Mouse (Mus musculus) CH12F3 (cell line): ENCODE data around the gene Tmc2.

Experiments
- in situ Hi-C: fragments of 300-500 bp; cut with MboI; formaldehyde crosslinking; loops from 2 replicates; pipeline ENCODE4 v1.14.3; 2020; ENCODE audit warnings: low sequenced_read_pairs

Tmc2 gene

DNA sequence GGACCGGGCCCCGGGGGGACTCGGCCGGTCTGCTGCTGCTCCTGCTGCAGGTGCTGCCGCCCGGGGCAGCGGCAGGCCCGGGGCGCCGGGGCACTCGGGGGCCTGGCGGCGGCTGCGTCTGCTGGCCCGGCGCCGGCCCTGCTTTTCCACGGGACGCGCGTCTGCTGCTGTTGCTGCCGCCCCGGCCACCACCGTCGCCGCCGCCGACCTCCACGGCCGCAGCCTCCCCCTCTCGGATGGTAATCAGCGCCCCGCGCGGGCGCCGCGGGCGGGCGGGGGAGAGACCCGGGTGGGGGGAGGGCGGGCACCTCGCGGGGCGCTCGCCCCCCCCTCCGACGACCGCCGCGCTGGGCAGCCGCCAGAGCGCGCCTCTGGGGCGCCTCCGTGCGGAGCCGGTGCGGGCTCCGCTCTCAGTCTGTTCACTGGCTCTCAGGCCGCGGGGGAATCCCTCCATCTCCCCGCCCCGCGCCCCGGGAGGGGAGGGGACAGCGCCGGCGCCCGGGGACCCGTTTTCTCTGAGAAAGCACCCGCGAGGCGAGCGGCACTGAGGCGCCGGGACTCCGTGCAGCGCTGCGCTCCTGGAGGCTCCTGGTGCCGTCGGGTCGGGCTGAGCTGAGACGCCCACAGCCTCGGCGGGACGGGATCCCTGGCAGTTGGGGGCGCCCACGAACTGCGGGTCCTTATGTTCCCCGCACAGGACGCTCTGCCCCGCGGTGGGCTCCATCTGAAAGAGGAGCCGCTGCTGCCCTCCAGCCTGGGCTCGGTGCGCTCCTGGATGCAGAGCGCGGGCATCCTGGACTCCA is 100.5 kb downstream of the Tmc2 start:
- in situ Hi-C loops = no loop called here

DNA sequence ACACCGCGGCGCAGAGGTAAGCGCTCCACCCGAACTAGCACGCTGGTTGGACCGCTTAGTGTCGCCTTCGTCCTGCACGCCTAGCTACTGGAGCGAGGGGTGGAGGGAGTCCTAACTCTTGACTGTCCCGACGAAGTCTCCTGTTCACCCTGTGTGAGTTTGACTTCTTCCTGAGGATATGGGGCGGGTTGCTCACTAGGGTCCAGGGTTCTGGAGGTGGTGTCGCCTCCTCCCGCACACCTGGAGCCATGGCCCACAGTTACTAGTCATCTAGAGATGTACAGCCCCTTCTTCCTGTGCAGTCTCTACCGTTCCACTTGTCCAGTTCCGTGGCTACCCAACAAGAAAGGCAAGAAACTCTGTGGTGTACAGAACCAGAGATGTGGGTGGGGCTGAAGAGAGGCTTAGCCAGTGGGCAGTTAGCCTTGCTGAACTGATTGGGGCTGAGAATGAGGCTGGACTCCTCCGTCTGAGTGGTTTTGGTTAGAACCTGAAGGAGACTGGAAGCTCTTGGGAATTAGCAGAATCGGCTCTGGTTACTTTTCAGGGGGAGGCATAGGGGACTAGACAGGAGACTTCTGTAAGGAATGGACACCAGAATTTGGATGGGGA is 101.2 kb downstream of the Tmc2 start:
- in situ Hi-C loops = no loop called here

DNA sequence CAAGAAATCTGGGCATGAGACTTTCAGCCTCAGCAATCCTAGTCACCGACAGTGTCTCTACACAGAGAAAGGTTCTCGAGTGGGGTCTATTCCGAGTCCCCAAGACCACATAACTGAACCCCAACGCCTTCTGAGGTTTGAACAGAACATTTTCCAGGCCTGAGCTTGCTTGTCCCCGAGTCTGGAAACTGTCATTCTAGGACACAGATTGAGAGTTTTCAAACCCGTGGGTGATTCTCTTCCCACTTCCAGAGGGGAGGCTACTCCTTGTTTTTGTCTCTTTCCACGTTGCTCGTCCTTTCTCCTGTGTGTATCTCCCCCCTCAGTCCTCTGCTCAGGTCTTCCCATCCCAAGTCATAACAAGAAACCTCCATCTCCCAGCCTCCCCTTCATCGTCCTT is 102.6 kb downstream of the Tmc2 start:
- in situ Hi-C loops = no loop called here

DNA sequence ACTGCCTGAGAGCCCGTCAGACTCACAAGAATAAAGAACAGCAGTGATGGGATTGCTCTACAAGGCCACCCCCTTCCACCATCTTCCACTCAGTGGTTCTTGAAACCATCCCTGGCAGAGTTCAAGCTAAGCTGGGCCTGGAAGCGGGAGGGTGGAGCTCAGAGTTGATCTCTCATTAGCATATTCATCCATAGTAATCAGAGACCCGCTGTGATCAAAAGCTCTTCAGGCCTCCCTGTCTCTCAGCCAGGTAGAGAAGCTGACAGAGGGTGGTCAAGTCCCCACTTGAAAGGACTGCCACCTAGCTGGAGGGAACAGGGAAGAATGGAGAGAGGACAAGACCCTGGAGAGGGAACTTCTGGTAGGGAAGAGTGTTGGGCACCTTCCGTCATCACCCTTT is 108.0 kb downstream of the Tmc2 start:
- in situ Hi-C loops = no loop called here
